Comparison of ENCODE assay signal across 19 mouse cellular contexts in the genomic region with DNA sequence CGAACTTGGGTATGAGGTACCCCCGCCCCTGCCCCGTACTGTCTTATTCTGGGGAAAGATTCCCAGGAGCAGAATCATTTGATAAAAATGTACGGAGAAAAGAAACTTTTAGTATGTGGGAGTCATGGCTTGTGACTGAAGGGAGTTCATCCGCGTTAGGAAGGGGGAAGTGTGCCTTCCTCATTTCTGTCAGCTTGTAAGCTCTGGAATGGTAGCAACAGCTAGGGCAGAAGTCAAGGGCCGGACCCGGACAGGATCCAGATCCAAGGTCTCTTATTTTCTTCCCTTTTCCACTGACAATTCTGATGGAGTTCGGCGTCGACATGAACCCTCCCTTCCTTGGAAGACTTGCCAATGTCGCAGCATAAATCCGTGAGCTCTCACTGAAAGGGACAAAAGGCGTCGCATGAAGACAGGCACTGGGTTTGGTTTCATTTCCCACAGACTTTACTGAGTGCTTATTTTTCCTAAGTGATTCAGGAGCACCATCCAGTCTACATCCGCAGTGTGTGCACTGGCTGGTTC.
DNase-seq lines count a peak whose midpoint lies in the region; ATAC-seq and TF ChIP-seq lines count a peak whose summit lies in the region.
"Had no signal": no experiment of that assay in that cellular context is flagged by ENCODE, and none has a peak within 500 bp of the region (broad histone marks: within the 10 kb centered on the region; RNA-seq: fewer than 3 reads in every experiment).

No protein-coding gene starts in this region.

- H3K4me2 ChIP-seq in embryonic facial prominence, embryonic 13.5 days: 0 out of 2 replicates have a peak overlapping the region, but pooled peaks have one; percentile 16
- no peak overlapping the region for H3K4me2 ChIP-seq in forebrain, embryonic 12.5 days
- H3K4me2 ChIP-seq: forebrain, embryonic 13.5 days; liver, embryonic 13.5 days had no signal

- no peak for DNase-seq in embryonic facial prominence, embryonic 10.5 days (ENCODE audit: low spot score)
- DNase-seq in kidney, adult 18-20 months: peak; percentile 6
- no peak for DNase-seq in kidney, adult 2 months
- no peak for DNase-seq in spleen, adult 2 months (ENCODE audit: low read depth in 1 of 2, low spot score in 2 of 2)
- no peak for DNase-seq in spleen, postnatal 10 days (ENCODE audit: low spot score in 2 of 2)
- DNase-seq: adrenal gland, postnatal 36 days; cerebellum, postnatal 10 days; embryo, embryonic 11 days; kidney, adult 8-10 months; left cerebral cortex, postnatal 4 days; liver, embryonic 13.5 days; right cerebral cortex, postnatal 4 days had no signal

- H3K4me3 ChIP-seq in embryonic facial prominence, embryonic 13.5 days: no peak overlapping the region
- no peak overlapping the region for H3K4me3 ChIP-seq in embryonic facial prominence, embryonic 10.5 days
- H3K4me3 ChIP-seq in kidney, adult 2 months (ENCODE audit: insufficient read depth, low read depth, low read length): no peak overlapping the region
- H3K4me3 ChIP-seq in spleen, adult 2 months (ENCODE audit: extremely low read depth, insufficient read depth, insufficient read length): no peak overlapping the region
- no peak overlapping the region for H3K4me3 ChIP-seq in forebrain, embryonic 12.5 days (replicated peaks)
- H3K4me3 ChIP-seq: forebrain, embryonic 13.5 days; liver, embryonic 13.5 days; midbrain, embryonic 10.5 days had no signal

- no peaks in the 10 kb centered on the region for H3K9me3 ChIP-seq in embryonic facial prominence, embryonic 13.5 days
- H3K9me3 ChIP-seq in embryonic facial prominence, embryonic 10.5 days: no peaks in the 10 kb centered on the region
- H3K9me3 ChIP-seq in forebrain, embryonic 12.5 days: no peaks in the 10 kb centered on the region
- H3K9me3 ChIP-seq: forebrain, embryonic 13.5 days; liver, embryonic 13.5 days; midbrain, embryonic 10.5 days had no signal

- no peak for TF ChIP-seq CTCF in kidney, adult 2 months (conservative IDR thresholded peaks at IDR 0.05; ENCODE audit: insufficient read depth, insufficient read length, low read depth, low read length)
- no peak for TF ChIP-seq CTCF in spleen, adult 2 months (IDR thresholded peaks at IDR 0.05; ENCODE audit: extremely low read depth, insufficient read depth, insufficient read length, insufficient replicate concordance)

- no peak for TF ChIP-seq POLR2A in kidney, adult 2 months (IDR thresholded peaks at IDR 0.05; ENCODE audit: low read depth, low read length)
- TF ChIP-seq POLR2A in spleen, adult 2 months (IDR thresholded peaks at IDR 0.05; ENCODE audit: low read depth, low read length): no peak

- H3K36me3 ChIP-seq in embryonic facial prominence, embryonic 13.5 days: no peaks in the 10 kb centered on the region
- H3K36me3 ChIP-seq in embryonic facial prominence, embryonic 10.5 days (replicated peaks): no peaks in the 10 kb centered on the region
- no peaks in the 10 kb centered on the region for H3K36me3 ChIP-seq in kidney, adult 2 months (ENCODE audit: control insufficient read depth, insufficient read depth, low read length)
- no peaks in the 10 kb centered on the region for H3K36me3 ChIP-seq in spleen, adult 2 months (ENCODE audit: control insufficient read depth, insufficient read depth, low read length)
- no peaks in the 10 kb centered on the region for H3K36me3 ChIP-seq in forebrain, embryonic 12.5 days (replicated peaks)
- H3K36me3 ChIP-seq: liver, embryonic 13.5 days; midbrain, embryonic 10.5 days had no signal

- H3K4me1 ChIP-seq in embryonic facial prominence, embryonic 13.5 days: peaks cover 11% of the 10 kb centered on the region; the same call in 1 of the 2 replicates
- H3K4me1 ChIP-seq in embryonic facial prominence, embryonic 10.5 days: peaks cover 18% of the 10 kb centered on the region
- H3K4me1 ChIP-seq in kidney, adult 2 months (ENCODE audit: control insufficient read depth, insufficient read depth, low read length): no peaks in the 10 kb centered on the region
- H3K4me1 ChIP-seq in spleen, adult 2 months (ENCODE audit: control insufficient read depth, insufficient read depth, insufficient read length): no peaks in the 10 kb centered on the region
- H3K4me1 ChIP-seq in forebrain, embryonic 12.5 days: peaks cover 7% of the 10 kb centered on the region
- H3K4me1 ChIP-seq: liver, embryonic 13.5 days had no signal

- ATAC-seq in embryonic facial prominence, embryonic 13.5 days (ENCODE audit: insufficient number of reproducible peaks, insufficient read depth, low FRiP score, low TSS enrichment, low read depth): no peak
- ATAC-seq in monocyte, adult 5-6 weeks (replicated peaks; ENCODE audit: insufficient number of reproducible peaks, low FRiP score, low TSS enrichment, poor library complexity, severe bottlenecking): peak; percentile 76
- no peak for ATAC-seq in forebrain, embryonic 12.5 days (ENCODE audit: low FRiP score)
- ATAC-seq: forebrain, embryonic 13.5 days; hindbrain, postnatal 0 days had no signal

- 62% methylated on average over 16 of the region's 16 CpGs for WGBS in embryonic facial prominence, embryonic 13.5 days
- 79% methylated on average over 16 of the region's 16 CpGs for WGBS in embryonic facial prominence, embryonic 10.5 days
- WGBS in kidney, adult 2 months: 65% methylated on average over 16 of the region's 16 CpGs
- 71% methylated on average over 16 of the region's 16 CpGs for WGBS in spleen, adult 2 months
- 88% methylated on average over 16 of the region's 16 CpGs for WGBS in forebrain, embryonic 12.5 days

- no peak overlapping the region for H3K9ac ChIP-seq in embryonic facial prominence, embryonic 13.5 days
- H3K9ac ChIP-seq in forebrain, embryonic 12.5 days: no peak overlapping the region
- H3K9ac ChIP-seq: forebrain, embryonic 13.5 days; liver, embryonic 13.5 days had no signal

- H3K27ac ChIP-seq in embryonic facial prominence, embryonic 13.5 days: no peak overlapping the region
- H3K27ac ChIP-seq in embryonic facial prominence, embryonic 10.5 days (replicated peaks): no peak overlapping the region
- H3K27ac ChIP-seq in kidney, adult 2 months (ENCODE audit: insufficient read depth, low read depth, low read length): no peak overlapping the region
- H3K27ac ChIP-seq in spleen, adult 2 months (ENCODE audit: insufficient read depth, low read length): peak overlapping the region; percentile 10; the same call in 1 of the 2 replicates
- no peak overlapping the region for H3K27ac ChIP-seq in forebrain, embryonic 12.5 days
- H3K27ac ChIP-seq: forebrain, embryonic 13.5 days; hindbrain, postnatal 0 days; liver, embryonic 13.5 days; midbrain, embryonic 10.5 days had no signal

- H3K27me3 ChIP-seq in embryonic facial prominence, embryonic 13.5 days: peaks cover 3% of the 10 kb centered on the region; the same call in 1 of the 2 replicates
- H3K27me3 ChIP-seq in embryonic facial prominence, embryonic 10.5 days (replicated peaks; ENCODE audit: low read depth, poor library complexity, severe bottlenecking): no peaks in the 10 kb centered on the region
- no peaks in the 10 kb centered on the region for H3K27me3 ChIP-seq in kidney, adult 2 months (replicated peaks; ENCODE audit: control insufficient read depth, insufficient read depth, low read length)
- no peaks in the 10 kb centered on the region for H3K27me3 ChIP-seq in spleen, adult 2 months (ENCODE audit: control insufficient read depth, insufficient read depth, low read length)
- no peaks in the 10 kb centered on the region for H3K27me3 ChIP-seq in forebrain, embryonic 12.5 days
- H3K27me3 ChIP-seq: CH12.LX; forebrain, embryonic 13.5 days had no signal
